Mouse (Mus musculus): ENCODE data around the gene Pank4. TPM values are rescaled to one million over a fixed set of nuclear protein-coding genes. Genes with fewer than 3 reads are reported as not detected.

The Pank4 gene
- polyA plus RNA-seq, 1 experiment from 2014 or later: 56.5 TPM

DNA sequence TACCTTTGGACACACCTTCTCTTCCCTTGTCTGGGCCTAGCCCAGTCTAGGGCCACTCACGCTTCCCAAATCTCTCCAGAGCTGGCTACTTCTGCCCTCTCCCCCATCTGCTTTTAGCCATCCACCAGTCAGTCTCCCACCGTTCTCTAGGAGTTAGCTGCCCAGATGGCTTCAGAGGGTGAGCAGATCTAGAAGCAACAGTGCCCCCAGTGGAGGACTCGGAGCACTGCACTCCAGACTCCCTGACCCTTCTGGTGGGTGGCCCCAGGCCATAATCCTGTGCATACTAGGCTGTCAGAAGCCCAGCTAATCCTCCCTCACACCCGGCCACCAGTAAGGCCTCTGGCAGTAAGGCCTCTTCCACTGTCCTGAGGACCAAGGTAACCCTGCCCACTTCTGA is 48.9 kb downstream of the Pank4 start:
- Histone ChIP-seq H3K4me3 (no peak overlapping the region), H3K27ac (peak overlapping the region; percentile 39; the same call in 1 of the 2 replicates), H3K9me3 (replicated peaks) (no peaks in the 10 kb centered on the region), H3K4me1 (peaks cover 52% of the 10 kb centered on the region), H3K27me3 (ENCODE audit: low read depth, poor library complexity, severe bottlenecking) (peaks cover 5% of the 10 kb centered on the region), H3K36me3 (no peaks in the 10 kb centered on the region)
- DNase-seq (ENCODE audit: low spot score): peak; percentile 77
- 4% methylated on average over 4 of the region's 4 CpGs for WGBS

DNA sequence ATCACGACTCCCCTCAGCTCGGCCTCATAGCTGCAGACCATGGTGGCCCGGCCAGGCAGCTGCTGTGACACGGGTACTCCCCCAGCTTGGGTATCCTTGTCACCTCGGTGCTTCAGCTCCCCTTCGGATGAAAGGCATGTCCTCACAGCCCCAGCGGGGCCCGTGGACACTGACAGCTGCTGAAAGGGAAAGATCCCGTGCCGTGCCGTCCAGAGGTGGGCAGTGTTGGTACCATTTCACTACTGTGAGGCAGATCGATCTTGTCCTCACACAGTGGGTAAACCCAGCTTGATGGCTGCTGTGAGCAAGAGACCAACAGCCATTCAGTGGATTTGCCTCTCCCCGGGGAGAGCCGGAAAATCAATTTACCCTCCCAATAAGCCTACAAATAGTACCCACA is 50.3 kb downstream of the Pank4 start:
- Histone ChIP-seq H3K36me3 (no peaks in the 10 kb centered on the region), H3K4me3 (no peak overlapping the region), H3K9me3 (replicated peaks) (no peaks in the 10 kb centered on the region), H3K4me1 (peaks cover 61% of the 10 kb centered on the region), H3K27me3 (ENCODE audit: low read depth, poor library complexity, severe bottlenecking) (peaks cover 12% of the 10 kb centered on the region), H3K27ac (no peak overlapping the region)
- no peak for DNase-seq (ENCODE audit: low spot score)
- 73% methylated on average over 14 of the region's 14 CpGs for WGBS

DNA sequence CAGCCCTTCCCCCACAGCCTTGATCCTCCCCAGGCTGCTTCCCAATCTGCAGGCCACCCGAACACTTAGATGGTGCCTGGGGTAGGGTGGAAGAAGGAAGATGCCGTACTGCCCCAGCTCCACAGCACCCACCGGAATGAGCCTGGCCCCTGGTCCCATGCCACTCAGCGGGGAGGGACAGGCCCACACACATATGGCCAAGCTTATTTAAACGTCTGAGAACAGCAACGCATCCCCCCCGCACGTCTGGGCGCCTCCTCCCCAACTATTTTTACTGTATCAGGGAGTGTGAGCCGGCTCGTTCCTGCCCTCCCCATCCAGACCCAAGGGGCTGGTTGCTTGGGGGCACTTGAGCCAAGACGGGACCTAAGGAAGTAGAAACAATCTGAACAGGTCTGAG is 50.9 kb downstream of the Pank4 start:
- H3K4me3 ChIP-seq: no peak overlapping the region
- WGBS: 78% methylated on average over 12 of the region's 12 CpGs
- H3K9me3 ChIP-seq (replicated peaks): no peaks in the 10 kb centered on the region
- no peak for DNase-seq (ENCODE audit: low spot score)
- H3K27ac ChIP-seq: no peak overlapping the region
- H3K27me3 ChIP-seq (ENCODE audit: low read depth, poor library complexity, severe bottlenecking): peaks cover 12% of the 10 kb centered on the region
- no peaks in the 10 kb centered on the region for H3K36me3 ChIP-seq
- H3K4me1 ChIP-seq: peaks cover 67% of the 10 kb centered on the region

DNA sequence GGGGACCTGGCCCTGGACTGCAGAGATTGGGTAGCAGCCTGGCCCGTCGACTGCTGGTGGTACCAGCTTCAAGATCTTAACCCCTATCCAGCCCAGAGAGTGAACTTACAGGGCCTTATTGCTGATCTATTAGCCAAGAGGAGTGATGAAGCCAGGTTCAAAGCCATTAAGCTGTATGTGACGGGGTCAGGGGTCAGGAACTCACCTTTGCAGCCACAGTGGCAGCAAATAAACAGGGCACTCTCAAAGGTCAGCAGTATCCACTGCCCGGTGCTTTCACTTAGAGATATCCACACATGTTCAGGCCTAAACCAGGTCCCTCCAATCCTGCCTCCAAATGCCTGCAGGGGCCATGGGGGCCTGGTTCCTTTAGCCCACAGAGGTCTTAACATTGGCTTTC is 51.6 kb downstream of the Pank4 start:
- no peak overlapping the region for H3K4me3 ChIP-seq
- no peaks in the 10 kb centered on the region for H3K9me3 ChIP-seq (replicated peaks)
- no peak overlapping the region for H3K27ac ChIP-seq
- 64% methylated on average over 4 of the region's 4 CpGs for WGBS
- no peaks in the 10 kb centered on the region for H3K36me3 ChIP-seq
- peaks cover 12% of the 10 kb centered on the region for H3K27me3 ChIP-seq (ENCODE audit: low read depth, poor library complexity, severe bottlenecking)
- H3K4me1 ChIP-seq: peaks cover 72% of the 10 kb centered on the region
- no peak for DNase-seq (ENCODE audit: low spot score)

DNA sequence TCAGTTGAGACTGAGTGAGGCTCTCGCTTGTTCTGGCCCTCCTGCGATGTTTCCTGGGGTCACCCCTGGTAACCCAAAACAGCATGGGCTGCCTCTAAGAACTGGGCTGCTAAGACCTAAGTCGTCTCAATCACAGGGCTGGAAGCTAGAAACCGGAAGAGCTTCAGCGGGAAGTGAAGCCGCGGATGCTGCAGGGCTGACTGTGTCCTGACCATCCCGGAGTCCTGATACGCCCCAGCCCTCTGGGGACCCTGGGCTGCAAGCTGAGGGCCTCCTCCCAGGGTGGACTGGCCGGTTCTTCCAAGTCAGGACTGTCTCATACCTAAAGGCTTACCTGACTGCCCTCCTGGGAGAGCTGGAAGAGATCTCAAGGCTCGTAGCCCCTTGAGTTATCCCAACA is 52.9 kb downstream of the Pank4 start:
- 67% methylated on average over 11 of the region's 11 CpGs for WGBS
- peaks cover 70% of the 10 kb centered on the region for H3K4me1 ChIP-seq
- H3K9me3 ChIP-seq (replicated peaks): no peaks in the 10 kb centered on the region
- H3K36me3 ChIP-seq: no peaks in the 10 kb centered on the region
- H3K27ac ChIP-seq: no peak overlapping the region
- H3K4me3 ChIP-seq: no peak overlapping the region
- no peak for DNase-seq (ENCODE audit: low spot score)
- H3K27me3 ChIP-seq (ENCODE audit: low read depth, poor library complexity, severe bottlenecking): peaks cover 17% of the 10 kb centered on the region

DNA sequence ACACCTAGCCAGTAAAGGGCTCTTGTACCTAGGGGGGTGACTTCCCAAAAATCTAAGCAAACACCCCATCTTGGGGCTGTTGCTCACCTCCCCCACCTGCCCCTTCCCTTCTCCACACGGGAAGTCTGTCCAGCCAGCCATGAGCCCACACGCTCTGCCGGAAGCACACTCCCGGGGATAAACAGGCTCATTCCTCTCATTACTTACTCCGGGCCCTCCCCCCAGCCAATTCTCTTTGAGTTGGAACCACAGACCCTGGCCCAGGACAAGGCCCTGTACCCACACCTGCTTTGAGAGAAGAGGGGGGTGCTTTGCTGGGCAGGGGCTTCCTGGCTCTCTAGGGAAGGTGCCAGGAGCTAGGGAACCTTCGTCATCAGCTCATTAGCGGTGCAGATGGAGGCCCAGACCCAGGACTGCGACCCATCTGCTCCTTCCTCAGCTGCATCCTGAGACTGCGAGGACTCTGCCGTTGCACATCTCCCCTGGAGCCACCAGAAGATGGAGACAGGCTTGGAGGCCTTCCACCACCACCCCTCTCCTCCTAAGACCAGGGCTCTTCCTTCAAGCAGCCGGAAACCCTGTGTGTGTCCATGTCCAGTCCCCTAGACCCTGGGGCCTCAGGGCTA is 53.4 kb downstream of the Pank4 start:
- H3K27me3 ChIP-seq (ENCODE audit: low read depth, poor library complexity, severe bottlenecking): peaks cover 17% of the 10 kb centered on the region
- peaks cover 65% of the 10 kb centered on the region for H3K4me1 ChIP-seq
- no peaks in the 10 kb centered on the region for H3K36me3 ChIP-seq
- DNase-seq (ENCODE audit: low spot score): no peak
- H3K4me3 ChIP-seq: no peak overlapping the region
- H3K27ac ChIP-seq: no peak overlapping the region
- H3K9me3 ChIP-seq (replicated peaks): no peaks in the 10 kb centered on the region
- 80% methylated on average over 11 of the region's 11 CpGs for WGBS

DNA sequence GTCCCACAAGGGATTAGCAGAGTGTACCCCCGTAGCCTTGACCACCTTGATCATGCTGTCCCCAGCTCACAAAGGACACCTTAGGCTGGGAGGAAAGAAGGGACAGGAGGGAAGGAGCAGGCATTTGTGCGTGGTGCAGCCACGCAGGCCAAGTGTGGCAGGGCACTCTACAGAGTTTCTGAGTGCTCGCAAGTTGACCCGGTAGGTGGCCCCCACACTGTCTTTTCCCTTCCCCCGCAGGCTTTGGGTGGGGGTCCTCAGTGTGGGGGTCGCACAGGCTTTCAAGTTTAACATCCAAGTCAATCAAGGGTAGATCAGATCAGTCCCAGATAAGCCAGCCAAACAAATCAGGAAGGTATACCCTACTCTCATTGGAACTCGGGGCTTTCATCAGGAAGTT is 54.1 kb downstream of the Pank4 start:
- Histone ChIP-seq H3K27ac (no peak overlapping the region), H3K4me3 (no peak overlapping the region), H3K9me3 (replicated peaks) (no peaks in the 10 kb centered on the region), H3K36me3 (no peaks in the 10 kb centered on the region), H3K4me1 (peaks cover 58% of the 10 kb centered on the region), H3K27me3 (ENCODE audit: low read depth, poor library complexity, severe bottlenecking) (peaks cover 17% of the 10 kb centered on the region)
- 68% methylated on average over 8 of the region's 8 CpGs for WGBS
- no peak for DNase-seq (ENCODE audit: low spot score)

DNA sequence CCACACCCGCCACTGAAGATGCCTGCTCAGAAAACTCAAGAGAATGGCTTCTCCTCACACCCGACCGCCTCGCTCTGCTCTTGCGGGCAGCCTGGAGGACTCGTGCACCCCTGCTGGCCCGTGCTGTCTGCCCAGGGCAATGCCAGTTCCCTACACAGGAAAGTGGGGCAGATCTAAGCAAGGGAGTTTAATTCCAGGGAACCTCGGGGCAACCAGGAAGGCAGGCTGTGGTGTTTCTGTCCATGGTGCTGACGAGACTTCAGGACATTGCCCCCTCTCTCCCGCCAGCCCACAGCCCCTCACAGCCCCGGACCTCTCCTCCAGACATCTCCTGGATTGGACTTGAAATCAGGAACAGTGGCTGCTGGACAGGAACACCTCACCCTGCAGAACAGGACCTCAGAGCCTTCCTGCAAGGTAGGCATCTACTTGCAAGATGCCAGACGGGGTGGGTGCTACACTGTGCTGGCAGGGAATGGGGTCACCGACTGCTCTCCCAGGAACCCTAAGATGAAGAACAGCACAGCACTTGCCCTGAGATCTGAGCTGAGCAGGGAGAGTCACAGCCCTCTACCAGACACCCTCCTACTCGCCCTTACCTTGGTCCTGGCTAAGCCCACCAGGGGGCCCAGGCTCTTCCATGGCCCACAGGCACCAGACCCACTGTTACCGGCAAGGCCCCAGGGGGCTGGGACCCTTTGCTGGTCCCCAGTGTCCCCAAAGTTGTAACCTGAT is 54.8 kb downstream of the Pank4 start:
- peaks cover 17% of the 10 kb centered on the region for H3K27me3 ChIP-seq (ENCODE audit: low read depth, poor library complexity, severe bottlenecking)
- 0 out of 2 replicates have a peak overlapping the region, but pooled peaks have one; percentile 8 for H3K4me3 ChIP-seq
- H3K36me3 ChIP-seq: no peaks in the 10 kb centered on the region
- WGBS: 5% methylated on average over 15 of the region's 15 CpGs
- no peak overlapping the region for H3K27ac ChIP-seq
- H3K9me3 ChIP-seq (replicated peaks): no peaks in the 10 kb centered on the region
- DNase-seq (ENCODE audit: low spot score): peak; percentile 80
- peaks cover 55% of the 10 kb centered on the region for H3K4me1 ChIP-seq

DNA sequence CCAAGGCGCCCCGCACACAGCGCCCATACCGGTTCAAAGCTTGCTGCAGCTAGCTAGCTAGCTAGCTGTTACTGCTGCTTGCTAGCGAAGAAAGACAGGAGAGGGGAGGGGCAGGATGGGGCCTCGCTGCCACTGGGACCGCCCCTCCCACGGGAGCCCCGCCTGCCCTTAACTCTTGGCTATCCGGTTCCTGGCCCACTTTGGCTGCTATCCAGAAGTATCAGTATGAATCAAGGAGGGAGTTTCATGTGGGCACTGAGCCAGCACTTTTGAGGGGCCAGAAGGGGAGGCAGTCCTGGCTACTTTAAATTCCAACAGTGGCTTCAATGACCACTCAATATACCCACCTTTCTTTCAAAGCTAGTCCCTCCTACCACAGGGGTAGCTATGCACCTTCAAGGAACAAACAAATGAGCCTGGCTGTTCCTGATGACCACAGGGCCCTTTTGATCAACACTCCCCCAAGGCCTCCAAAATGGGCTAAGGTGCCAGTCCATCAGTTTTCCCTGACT is 55.5 kb downstream of the Pank4 start:
- no peak overlapping the region for H3K27ac ChIP-seq
- 0 out of 2 replicates have a peak overlapping the region, but pooled peaks have one; percentile 8 for H3K4me3 ChIP-seq
- H3K36me3 ChIP-seq: no peaks in the 10 kb centered on the region
- H3K4me1 ChIP-seq: peaks cover 52% of the 10 kb centered on the region
- 2% methylated on average over 10 of the region's 10 CpGs for WGBS
- no peaks in the 10 kb centered on the region for H3K9me3 ChIP-seq (replicated peaks)
- H3K27me3 ChIP-seq (ENCODE audit: low read depth, poor library complexity, severe bottlenecking): peaks cover 17% of the 10 kb centered on the region
- no peak for DNase-seq (ENCODE audit: low spot score)

DNA sequence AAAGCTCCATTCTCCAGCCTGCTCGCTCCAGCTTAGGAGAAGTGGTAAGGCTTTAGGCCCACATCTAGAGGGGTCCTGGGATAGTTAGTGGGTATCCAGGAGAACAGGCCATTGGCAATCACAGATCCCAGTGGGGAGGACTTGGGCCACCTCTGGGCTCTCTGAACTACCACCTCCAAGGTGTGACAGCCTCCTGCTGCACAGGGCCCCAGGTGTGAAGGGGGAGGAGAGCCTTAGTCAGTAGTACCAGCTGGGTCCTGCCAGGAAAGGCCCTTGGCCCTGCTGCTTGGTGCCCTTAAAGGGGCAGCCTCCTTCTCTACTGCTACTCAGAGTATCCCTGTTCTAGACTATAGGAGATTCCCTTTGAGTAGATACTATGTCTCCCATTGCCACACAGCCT is 56.2 kb downstream of the Pank4 start:
- Histone ChIP-seq H3K36me3 (no peaks in the 10 kb centered on the region), H3K27ac (no peak overlapping the region), H3K27me3 (ENCODE audit: low read depth, poor library complexity, severe bottlenecking) (peaks cover 17% of the 10 kb centered on the region), H3K9me3 (replicated peaks) (no peaks in the 10 kb centered on the region), H3K4me3 (no peak overlapping the region), H3K4me1 (peaks cover 44% of the 10 kb centered on the region)
- no peak for DNase-seq (ENCODE audit: low spot score)
- WGBS: 54% methylated on average over 1 of the region's 1 CpGs

DNA sequence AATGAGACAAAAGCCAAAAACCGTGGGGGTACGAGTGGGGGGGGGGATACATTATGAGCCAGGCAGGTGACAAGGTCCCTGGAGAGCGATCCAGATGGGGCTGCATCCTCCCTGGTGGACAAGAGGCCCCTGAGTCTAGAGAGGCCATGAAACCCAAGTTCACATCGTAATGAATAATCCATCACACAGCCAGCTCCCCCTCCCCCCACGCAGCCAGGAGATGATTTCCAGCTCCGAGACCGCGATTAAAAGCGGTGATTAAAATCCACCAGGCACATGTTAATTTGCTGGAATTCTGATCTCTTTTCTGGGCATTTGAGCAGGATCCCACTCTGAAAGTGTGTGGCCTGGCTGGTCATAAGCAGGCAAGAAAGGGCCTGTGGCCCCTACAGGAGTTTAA is 56.9 kb downstream of the Pank4 start:
- H3K36me3 ChIP-seq: no peaks in the 10 kb centered on the region
- peaks cover 37% of the 10 kb centered on the region for H3K4me1 ChIP-seq
- no peak for DNase-seq (ENCODE audit: low spot score)
- H3K4me3 ChIP-seq: no peak overlapping the region
- no peaks in the 10 kb centered on the region for H3K9me3 ChIP-seq (replicated peaks)
- H3K27me3 ChIP-seq (ENCODE audit: low read depth, poor library complexity, severe bottlenecking): peaks cover 17% of the 10 kb centered on the region
- WGBS: 72% methylated on average over 9 of the region's 9 CpGs
- no peak overlapping the region for H3K27ac ChIP-seq

DNA sequence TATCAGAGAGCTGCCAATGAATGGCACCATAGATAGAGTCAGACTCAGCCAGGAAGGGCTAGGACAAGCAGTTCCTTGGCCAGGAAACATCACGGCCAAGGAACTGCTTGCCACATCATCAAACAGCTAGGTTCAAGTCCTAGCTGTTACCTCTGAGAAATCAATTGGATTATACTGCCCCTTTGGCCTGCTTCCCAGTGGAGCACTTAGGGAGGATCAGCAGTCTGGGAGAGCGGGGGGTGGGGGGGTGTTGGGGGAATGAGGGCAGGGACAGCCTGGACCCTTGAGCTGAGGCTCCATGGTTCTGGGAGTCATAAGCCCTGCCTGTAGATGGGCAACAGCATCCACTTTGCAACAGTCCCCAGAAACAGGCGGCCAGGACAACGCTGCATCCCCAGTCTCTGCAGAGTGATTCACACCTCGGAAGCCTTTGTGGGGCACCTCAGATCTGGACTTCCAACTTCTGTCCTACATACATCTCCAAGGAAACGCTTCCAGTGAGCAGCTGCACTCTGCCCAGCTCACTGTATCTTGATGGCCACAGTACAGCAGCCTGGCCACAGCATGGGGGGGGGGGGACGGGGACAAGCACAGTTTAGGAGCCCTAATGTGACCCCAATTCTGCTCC is 58.4 kb downstream of the Pank4 start:
- Histone ChIP-seq H3K27me3 (ENCODE audit: low read depth, poor library complexity, severe bottlenecking) (peaks cover 15% of the 10 kb centered on the region), H3K4me1 (peaks cover 30% of the 10 kb centered on the region), H3K27ac (no peak overlapping the region), H3K9me3 (replicated peaks) (no peaks in the 10 kb centered on the region), H3K4me3 (no peak overlapping the region), H3K36me3 (no peaks in the 10 kb centered on the region)
- no peak for DNase-seq (ENCODE audit: low spot score)
- 73% methylated on average over 7 of the region's 7 CpGs for WGBS

All from limb, embryonic 10.5 days (tissue).